Mouse (Mus musculus) cerebellum, adult 2 months (tissue): ENCODE measurements at regions not wholly inside any gene's neighbourhood (a gene's known extent, or its start where the extent isn't known, plus 50 kb on each side); places are given as distances from the start of the nearest gene placed in this dataset.

Experiments
- CTCF ChIP-seq: fragments of 200-500 bp; IDR thresholded peaks from 2 replicates; pipeline ENCODE4 v1.5.1; 2011; ENCODE audit warnings: low read depth, mild to moderate bottlenecking, control low read depth, low read length, moderate library complexity, borderline replicate concordance; ENCODE audit not compliant: insufficient read depth
- POLR2A ChIP-seq: fragments of 200-500 bp; IDR thresholded peaks from 2 replicates; pipeline ENCODE4 v1.6.1; 2011; ENCODE audit warnings: low read length, control low read depth, borderline replicate concordance; ENCODE audit not compliant: insufficient read depth

DNA sequence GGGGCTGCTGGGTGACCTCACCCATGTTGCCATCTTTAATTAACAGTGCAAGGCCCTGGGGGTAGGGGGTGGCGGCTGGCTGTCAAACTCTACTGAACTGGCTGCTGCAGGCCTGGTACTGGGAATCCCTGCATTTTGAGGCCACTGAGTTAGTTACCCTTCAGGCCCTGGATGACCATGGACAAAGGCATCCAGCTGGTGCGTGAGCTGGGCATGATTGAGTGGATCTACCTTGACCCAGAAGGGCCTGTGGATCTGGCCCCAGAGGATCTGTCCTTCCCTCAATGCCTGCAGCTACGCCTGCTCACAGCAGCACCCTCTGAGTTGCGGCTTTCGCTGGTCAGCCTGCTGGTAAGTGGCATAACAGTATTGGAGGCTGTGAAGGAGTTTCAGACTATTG is 1699.2 kb downstream of the Car8 start:
- TF ChIP-seq CTCF (no peak), POLR2A (no peak)
